Mouse (Mus musculus): ENCODE measurements around the gene Pla2g4b. TPM values are rescaled to one million over a fixed set of nuclear protein-coding genes. Genes with fewer than 3 reads are reported as not detected.
A peak's percentile ranks its signal among the peaks of the same experiment; 100 is the strongest.

Gene Pla2g4b
- polyA plus RNA-seq, 1 experiment from 2014 or later: 1.8 TPM

DNA sequence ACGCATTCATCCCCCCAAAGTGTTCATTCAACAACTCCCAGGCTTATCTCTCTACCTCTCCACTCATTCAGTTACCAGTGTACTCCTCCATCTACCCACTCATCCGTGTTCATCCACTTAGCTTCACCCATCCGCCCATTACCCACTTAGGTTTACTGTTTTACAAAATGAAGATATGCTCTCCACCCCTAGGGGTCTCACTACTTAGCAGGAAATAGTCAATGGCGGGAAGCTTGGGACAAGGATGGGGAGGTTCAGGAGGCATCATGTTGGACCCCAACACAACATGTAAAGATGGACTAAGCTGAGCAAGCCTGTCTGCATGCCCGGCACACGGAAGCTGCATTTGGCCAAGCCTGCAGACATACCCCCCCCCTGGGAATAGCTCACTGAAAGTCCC is 31.4 kb downstream of the Pla2g4b start:
- Histone ChIP-seq H3K27me3 (ENCODE audit: control insufficient read depth, insufficient read depth, low read length) (no peaks in the 10 kb centered on the region), H3K9me3 (replicated peaks; ENCODE audit: control insufficient read depth, low read length) (no peaks in the 10 kb centered on the region), H3K4me1 (ENCODE audit: control insufficient read depth, insufficient read depth, low read length) (no peaks in the 10 kb centered on the region), H3K27ac (ENCODE audit: low read length) (no peak overlapping the region), H3K4me2 (ENCODE audit: low read depth, low read length) (no peak overlapping the region), H3K36me3 (ENCODE audit: control insufficient read depth, insufficient read depth) (no peaks in the 10 kb centered on the region), H3K9ac (ENCODE audit: low read length) (no peak overlapping the region), H3K4me3 (ENCODE audit: low read length) (no peak overlapping the region)
- WGBS: 70% methylated on average over 6 of the region's 6 CpGs
- no peak for ATAC-seq (replicated peaks; ENCODE audit: extremely low read depth, insufficient read depth, low FRiP score)

- Histone ChIP-seq H3K4me2 (ENCODE audit: low read depth, low read length) (no peak overlapping the region), H3K9ac (ENCODE audit: low read length) (no peak overlapping the region), H3K27me3 (ENCODE audit: control insufficient read depth, insufficient read depth, low read length) (no peaks in the 10 kb centered on the region), H3K4me3 (ENCODE audit: low read length) (no peak overlapping the region), H3K27ac (ENCODE audit: low read length) (no peak overlapping the region), H3K9me3 (replicated peaks; ENCODE audit: control insufficient read depth, low read length) (no peaks in the 10 kb centered on the region), H3K36me3 (ENCODE audit: control insufficient read depth, insufficient read depth) (no peaks in the 10 kb centered on the region), H3K4me1 (ENCODE audit: control insufficient read depth, insufficient read depth, low read length) (no peaks in the 10 kb centered on the region)
- 91% methylated on average over 10 of the region's 10 CpGs for WGBS
- no peak for ATAC-seq (replicated peaks; ENCODE audit: extremely low read depth, insufficient read depth, low FRiP score)
Observed at GRCm38 (mm10) chr2:120065243-120065642, 32.0 kb downstream of the Pla2g4b start.

DNA sequence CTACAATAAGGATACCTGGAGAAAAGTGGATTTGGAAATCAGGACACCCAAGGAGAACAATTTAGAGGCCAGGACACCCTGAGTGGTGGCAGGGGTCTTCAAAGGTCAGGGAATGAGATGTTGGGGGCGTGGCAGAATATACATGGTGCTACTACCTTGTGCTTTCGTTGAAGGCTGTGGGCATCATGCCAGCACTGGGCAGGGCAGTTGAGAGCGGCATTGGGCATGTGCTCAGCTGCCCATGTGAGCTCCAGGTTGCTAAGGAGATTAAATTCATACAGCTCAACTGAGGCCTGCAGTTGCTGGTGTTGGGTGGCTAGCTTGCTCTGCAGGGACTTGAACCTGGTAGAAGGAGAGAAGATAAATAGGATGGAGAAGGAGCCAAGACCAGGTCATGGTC is 33.0 kb downstream of the Pla2g4b start:
- Histone ChIP-seq H3K27ac (ENCODE audit: low read length) (no peak overlapping the region), H3K27me3 (ENCODE audit: control insufficient read depth, insufficient read depth, low read length) (no peaks in the 10 kb centered on the region), H3K4me3 (ENCODE audit: low read length) (no peak overlapping the region), H3K9me3 (replicated peaks; ENCODE audit: control insufficient read depth, low read length) (no peaks in the 10 kb centered on the region), H3K4me1 (ENCODE audit: control insufficient read depth, insufficient read depth, low read length) (no peaks in the 10 kb centered on the region), H3K4me2 (ENCODE audit: low read depth, low read length) (no peak overlapping the region), H3K36me3 (ENCODE audit: control insufficient read depth, insufficient read depth) (no peaks in the 10 kb centered on the region), H3K9ac (ENCODE audit: low read length) (no peak overlapping the region)
- WGBS: 55% methylated on average over 3 of the region's 3 CpGs
- peak; percentile 28; the same call in 1 of the 2 replicates for ATAC-seq (replicated peaks; ENCODE audit: extremely low read depth, insufficient read depth, low FRiP score)

- 46% methylated on average over 16 of the region's 16 CpGs for WGBS
Observed at GRCm38 (mm10) chr2:120068555-120069465, 35.6 kb downstream of the Pla2g4b start.

GRCm38 (mm10) chr2:120069466-120069990 is 36.3 kb downstream of the Pla2g4b start:
- Histone ChIP-seq H3K27me3 (ENCODE audit: control insufficient read depth, insufficient read depth, low read length) (no peaks in the 10 kb centered on the region), H3K4me3 (ENCODE audit: low read length) (no peak overlapping the region), H3K4me1 (ENCODE audit: control insufficient read depth, insufficient read depth, low read length) (no peaks in the 10 kb centered on the region), H3K36me3 (ENCODE audit: control insufficient read depth, insufficient read depth) (no peaks in the 10 kb centered on the region), H3K9me3 (replicated peaks; ENCODE audit: control insufficient read depth, low read length) (no peaks in the 10 kb centered on the region), H3K4me2 (ENCODE audit: low read depth, low read length) (no peak overlapping the region), H3K9ac (ENCODE audit: low read length) (no peak overlapping the region), H3K27ac (ENCODE audit: low read length) (no peak overlapping the region)
- ATAC-seq (replicated peaks; ENCODE audit: extremely low read depth, insufficient read depth, low FRiP score): no peak
- 73% methylated on average over 8 of the region's 8 CpGs for WGBS

More at GRCm38 (mm10) chr2:120068555-120069465, 35.6 kb downstream of the Pla2g4b start:
- Histone ChIP-seq H3K27me3 (ENCODE audit: control insufficient read depth, insufficient read depth, low read length) (no peaks in the 10 kb centered on the region), H3K4me2 (ENCODE audit: low read depth, low read length) (no peak overlapping the region), H3K9me3 (replicated peaks; ENCODE audit: control insufficient read depth, low read length) (no peaks in the 10 kb centered on the region), H3K27ac (ENCODE audit: low read length) (no peak overlapping the region), H3K4me3 (ENCODE audit: low read length) (no peak overlapping the region), H3K9ac (ENCODE audit: low read length) (no peak overlapping the region), H3K4me1 (ENCODE audit: control insufficient read depth, insufficient read depth, low read length) (no peaks in the 10 kb centered on the region), H3K36me3 (ENCODE audit: control insufficient read depth, insufficient read depth) (no peaks in the 10 kb centered on the region)
- no peak; the same call in 1 of the 2 replicates for ATAC-seq (replicated peaks; ENCODE audit: extremely low read depth, insufficient read depth, low FRiP score)

- Histone ChIP-seq H3K4me2 (ENCODE audit: low read depth, low read length) (no peak overlapping the region), H3K36me3 (ENCODE audit: control insufficient read depth, insufficient read depth) (no peaks in the 10 kb centered on the region), H3K27ac (ENCODE audit: low read length) (no peak overlapping the region), H3K4me1 (ENCODE audit: control insufficient read depth, insufficient read depth, low read length) (peaks cover 3% of the 10 kb centered on the region; the same call in 1 of the 2 replicates), H3K27me3 (ENCODE audit: control insufficient read depth, insufficient read depth, low read length) (peaks cover 14% of the 10 kb centered on the region), H3K9me3 (replicated peaks; ENCODE audit: control insufficient read depth, low read length) (no peaks in the 10 kb centered on the region), H3K4me3 (ENCODE audit: low read length) (no peak overlapping the region), H3K9ac (ENCODE audit: low read length) (no peak overlapping the region)
- 78% methylated on average over 4 of the region's 4 CpGs for WGBS
- ATAC-seq (replicated peaks; ENCODE audit: extremely low read depth, insufficient read depth, low FRiP score): no peak
Observed at GRCm38 (mm10) chr2:120074096-120074495, 40.9 kb downstream of the Pla2g4b start.

- Histone ChIP-seq H3K4me3 (ENCODE audit: low read length) (peak overlapping the region; percentile 44), H3K4me2 (ENCODE audit: low read depth, low read length) (peak overlapping the region; percentile 65), H3K4me1 (ENCODE audit: control insufficient read depth, insufficient read depth, low read length) (peaks cover 3% of the 10 kb centered on the region; the same call in 1 of the 2 replicates), H3K27me3 (ENCODE audit: control insufficient read depth, insufficient read depth, low read length) (peaks cover 14% of the 10 kb centered on the region), H3K9me3 (replicated peaks; ENCODE audit: control insufficient read depth, low read length) (no peaks in the 10 kb centered on the region), H3K36me3 (ENCODE audit: control insufficient read depth, insufficient read depth) (no peaks in the 10 kb centered on the region), H3K9ac (ENCODE audit: low read length) (0 out of 2 replicates have a peak overlapping the region, but pooled peaks have one; percentile 42), H3K27ac (ENCODE audit: low read length) (no peak overlapping the region)
- ATAC-seq (replicated peaks; ENCODE audit: extremely low read depth, insufficient read depth, low FRiP score): 0 out of 2 replicates have a peak, but pooled peaks have one; percentile 47
- 2% methylated on average over 36 of the region's 36 CpGs for WGBS
Observed at GRCm38 (mm10) chr2:120076076-120076705, 43.0 kb downstream of the Pla2g4b start.

DNA sequence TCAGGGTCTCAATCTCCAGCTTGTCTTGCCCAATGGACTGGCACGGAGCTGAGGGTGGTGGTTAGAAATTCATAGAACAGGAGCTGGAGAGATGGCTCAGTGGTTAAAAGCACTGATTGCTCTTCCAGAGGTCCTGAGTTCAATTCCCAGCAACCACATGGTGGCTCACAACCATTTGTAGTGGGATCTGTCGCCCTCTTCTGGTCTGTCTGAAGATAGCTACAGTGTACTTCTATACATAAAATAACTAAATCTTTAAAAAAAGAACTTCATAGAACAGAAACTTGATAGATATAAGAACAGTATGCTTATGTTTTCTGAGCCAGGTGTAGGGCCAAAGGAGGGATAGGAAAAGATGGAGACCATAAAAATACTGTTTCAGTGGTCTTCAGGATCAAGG is 49.2 kb downstream of the Pla2g4b start:
- no peaks in the 10 kb centered on the region for H3K36me3 ChIP-seq (ENCODE audit: control insufficient read depth, insufficient read depth)

More for the DNA sequence above, 49.2 kb downstream of the Pla2g4b start:
- no peak overlapping the region for H3K4me3 ChIP-seq (ENCODE audit: low read length)
- H3K9ac ChIP-seq (ENCODE audit: low read length): no peak overlapping the region
- H3K9me3 ChIP-seq (replicated peaks; ENCODE audit: control insufficient read depth, low read length): 0 out of 2 replicates have a peak, but pooled peaks cover 4% of the 10 kb centered on the region
- H3K27ac ChIP-seq (ENCODE audit: low read length): no peak overlapping the region
- 73% methylated on average over 2 of the region's 2 CpGs for WGBS
- H3K4me1 ChIP-seq (ENCODE audit: control insufficient read depth, insufficient read depth, low read length): 0 out of 2 replicates have a peak, but pooled peaks cover 4% of the 10 kb centered on the region
- H3K4me2 ChIP-seq (ENCODE audit: low read depth, low read length): no peak overlapping the region
- peaks cover under 1% of the 10 kb centered on the region for H3K27me3 ChIP-seq (ENCODE audit: control insufficient read depth, insufficient read depth, low read length)
- no peak for ATAC-seq (replicated peaks; ENCODE audit: extremely low read depth, insufficient read depth, low FRiP score)

Measured in heart, embryonic 16.5 days (tissue).